Mouse (Mus musculus): Measurements from ENCODE around the gene Gale. TPM values are rescaled to one million over a fixed set of nuclear protein-coding genes. Genes with fewer than 3 reads are reported as not detected.

Gale gene
- total and polyA plus RNA-seq, 3 experiments: 23.8 to 40.5 (median 32.9) TPM

GRCm38 (mm10) chr4:135928376-135928775 is 35.2 kb upstream of the Gale start:
- no peaks in the 10 kb centered on the region for H3K9me3 ChIP-seq (replicated peaks; ENCODE audit: low read length)
- H3K79me2 ChIP-seq (replicated peaks; ENCODE audit: control insufficient read depth, extremely low read depth, insufficient read depth, poor library complexity, severe bottlenecking): no peaks in the 10 kb centered on the region
- H3K27me3 ChIP-seq (replicated peaks): no peaks in the 10 kb centered on the region
- TF ChIP-seq ZKSCAN1 (IDR thresholded peaks at IDR 0.05; ENCODE audit: borderline replicate concordance, low read depth, low read length): no peak
- no peak for TF ChIP-seq NRF1 (IDR thresholded peaks at IDR 0.05; ENCODE audit: low read depth, low read length)
- no peak for TF ChIP-seq TCF12 (IDR thresholded peaks at IDR 0.05; ENCODE audit: low read depth, low read length)
- no peak for TF ChIP-seq GABPA (IDR thresholded peaks at IDR 0.05; ENCODE audit: insufficient replicate concordance, low read depth, low read length)
- TF ChIP-seq JUND (conservative IDR thresholded peaks at IDR 0.05; ENCODE audit: low read depth, low read length): no peak
- TF ChIP-seq BHLHE40 (IDR thresholded peaks at IDR 0.05; ENCODE audit: low read depth, low read length): no peak
- no peak for TF ChIP-seq ELF1 (IDR thresholded peaks at IDR 0.05; ENCODE audit: low read depth, low read length)
- TF ChIP-seq PAX5 (IDR thresholded peaks at IDR 0.05; ENCODE audit: low read length): no peak
- TF ChIP-seq MYC (IDR thresholded peaks at IDR 0.05; ENCODE audit: low read depth, low read length): no peak
- TF ChIP-seq EP300 (IDR thresholded peaks at IDR 0.05; ENCODE audit: low read length): no peak
- no peak for TF ChIP-seq UBTF (IDR thresholded peaks at IDR 0.05; ENCODE audit: low read depth, low read length)
- TF ChIP-seq HCFC1 (IDR thresholded peaks at IDR 0.05; ENCODE audit: low read depth, low read length): no peak
- H3K36me3 ChIP-seq (replicated peaks in 1 of 2; ENCODE audit: control insufficient read depth in 1 of 2, insufficient read depth in 1 of 2, low read length in 1 of 2): peaks cover 57 to 93% of the 10 kb centered on the region in 2 experiments
- dilution Hi-C loops (cut with MboI; ENCODE audit: extremely low pct_ligation_motif_present, extremely low pct_unique_long_range_greater_than_20kb, low sequenced_read_pairs) (no loop called here), in situ Hi-C loops (cut with MboI; ENCODE audit: low pct_ligation_motif_present, low pct_unique_long_range_greater_than_20kb, low sequenced_read_pairs) (no loop called here)
- H3K4me1 ChIP-seq (ENCODE audit: control insufficient read depth in 1 of 2, insufficient read depth in 2 of 2): no peaks in the 10 kb centered on the region
- no peak overlapping the region for H3K27ac ChIP-seq (ENCODE audit: insufficient read depth, low read depth)
- H3K4me2 ChIP-seq (ENCODE audit: insufficient read depth, low read depth, poor library complexity, severe bottlenecking): no peak overlapping the region
- no peak for DNase-seq (ENCODE audit: extremely low read depth)
- no peak overlapping the region for H3K9ac ChIP-seq (ENCODE audit: insufficient read depth, low read depth)
- H3K4me3 ChIP-seq (replicated peaks in 1 of 3; ENCODE audit: low read depth in 2 of 3, low read length in 2 of 3, poor library complexity in 1 of 3): no peak overlapping the region

- no peak overlapping the region for H3K9ac ChIP-seq (ENCODE audit: insufficient read depth, low read depth)
- DNase-seq (ENCODE audit: extremely low read depth): no peak
- no peaks in the 10 kb centered on the region for H3K79me2 ChIP-seq (replicated peaks; ENCODE audit: control insufficient read depth, extremely low read depth, insufficient read depth, poor library complexity, severe bottlenecking)
- in situ Hi-C loops (cut with MboI; ENCODE audit: low pct_ligation_motif_present, low pct_unique_long_range_greater_than_20kb, low sequenced_read_pairs): no loop called here
- no peak overlapping the region for H3K27ac ChIP-seq (ENCODE audit: insufficient read depth, low read depth)
- H3K9me3 ChIP-seq (replicated peaks; ENCODE audit: low read length): no peaks in the 10 kb centered on the region
- TF ChIP-seq USF2 (conservative IDR thresholded peaks at IDR 0.05; ENCODE audit: low read depth, low read length): no peak
- peaks cover 61 to 94% of the 10 kb centered on the region in 2 experiments for H3K36me3 ChIP-seq (replicated peaks in 1 of 2; ENCODE audit: control insufficient read depth in 1 of 2, insufficient read depth in 1 of 2, low read length in 1 of 2)
- no peaks in the 10 kb centered on the region for H3K27me3 ChIP-seq (replicated peaks)
- H3K4me3 ChIP-seq (replicated peaks in 1 of 3; ENCODE audit: low read depth in 2 of 3, low read length in 2 of 3, poor library complexity in 1 of 3): no peak overlapping the region
- dilution Hi-C loops (cut with MboI; ENCODE audit: extremely low pct_ligation_motif_present, extremely low pct_unique_long_range_greater_than_20kb, low sequenced_read_pairs): no loop called here
- H3K4me2 ChIP-seq (ENCODE audit: insufficient read depth, low read depth, poor library complexity, severe bottlenecking): no peak overlapping the region
- H3K4me1 ChIP-seq (ENCODE audit: control insufficient read depth in 1 of 2, insufficient read depth in 2 of 2): no peaks in the 10 kb centered on the region
These were observed 34.1 kb upstream of the Gale start for GRCm38 (mm10) chr4:135929405-135929804.

- Histone ChIP-seq H3K4me3 (replicated peaks in 1 of 3; ENCODE audit: low read depth in 2 of 3, low read length in 2 of 3, poor library complexity in 1 of 3) (no peak overlapping the region), H3K9ac (ENCODE audit: insufficient read depth, low read depth) (no peak overlapping the region), H3K27me3 (replicated peaks) (no peaks in the 10 kb centered on the region), H3K79me2 (replicated peaks; ENCODE audit: control insufficient read depth, extremely low read depth, insufficient read depth, poor library complexity, severe bottlenecking) (no peaks in the 10 kb centered on the region), H3K4me2 (ENCODE audit: insufficient read depth, low read depth, poor library complexity, severe bottlenecking) (no peak overlapping the region), H3K27ac (ENCODE audit: insufficient read depth, low read depth) (no peak overlapping the region), H3K36me3 (replicated peaks in 1 of 2; ENCODE audit: control insufficient read depth in 1 of 2, insufficient read depth in 1 of 2, low read length in 1 of 2) (peaks cover 61 to 94% of the 10 kb centered on the region in 2 experiments), H3K4me1 (ENCODE audit: control insufficient read depth in 1 of 2, insufficient read depth in 2 of 2) (no peaks in the 10 kb centered on the region), H3K9me3 (replicated peaks; ENCODE audit: low read length) (no peaks in the 10 kb centered on the region)
- dilution Hi-C loops (cut with MboI; ENCODE audit: extremely low pct_ligation_motif_present, extremely low pct_unique_long_range_greater_than_20kb, low sequenced_read_pairs): no loop called here
- no peak for TF ChIP-seq ZC3H11A (IDR thresholded peaks at IDR 0.05; ENCODE audit: low read depth, low read length)
- TF ChIP-seq EP300 (IDR thresholded peaks at IDR 0.05; ENCODE audit: low read length): no peak
- TF ChIP-seq SIN3A (IDR thresholded peaks at IDR 0.05; ENCODE audit: low read length): no peak
- no peak for TF ChIP-seq E2F4 (IDR thresholded peaks at IDR 0.05; ENCODE audit: insufficient replicate concordance, low read depth, low read length)
- TF ChIP-seq GABPA (IDR thresholded peaks at IDR 0.05; ENCODE audit: insufficient replicate concordance, low read depth, low read length): no peak
- no peak for TF ChIP-seq MXI1 (IDR thresholded peaks at IDR 0.05; ENCODE audit: low read depth, low read length)
- no peak for TF ChIP-seq NRF1 (IDR thresholded peaks at IDR 0.05; ENCODE audit: low read depth, low read length)
- no peak for TF ChIP-seq UBTF (IDR thresholded peaks at IDR 0.05; ENCODE audit: low read depth, low read length)
- no peak for TF ChIP-seq TCF12 (IDR thresholded peaks at IDR 0.05; ENCODE audit: low read depth, low read length)
- no peak for TF ChIP-seq ZKSCAN1 (IDR thresholded peaks at IDR 0.05; ENCODE audit: borderline replicate concordance, low read depth, low read length)
- TF ChIP-seq NELFE (IDR thresholded peaks at IDR 0.05; ENCODE audit: low read depth, low read length): no peak
- no peak for TF ChIP-seq CHD1 (IDR thresholded peaks at IDR 0.05; ENCODE audit: low read depth, low read length)
- no peak for TF ChIP-seq MAX (IDR thresholded peaks at IDR 0.05; ENCODE audit: low read length)
- no peak for TF ChIP-seq IRF4 (IDR thresholded peaks at IDR 0.05; ENCODE audit: low read depth, low read length)
- no peak for TF ChIP-seq JUND (conservative IDR thresholded peaks at IDR 0.05; ENCODE audit: low read depth, low read length)
- no peak for TF ChIP-seq MAFK (IDR thresholded peaks at IDR 0.05; ENCODE audit: insufficient replicate concordance, low read length)
- no peak for TF ChIP-seq USF2 (conservative IDR thresholded peaks at IDR 0.05; ENCODE audit: low read depth, low read length)
- TF ChIP-seq HCFC1 (IDR thresholded peaks at IDR 0.05; ENCODE audit: low read depth, low read length): no peak
- in situ Hi-C loops (cut with MboI; ENCODE audit: low pct_ligation_motif_present, low pct_unique_long_range_greater_than_20kb, low sequenced_read_pairs): no loop called here
- no peak for DNase-seq (ENCODE audit: extremely low read depth)
These were observed 33.7 kb upstream of the Gale start for GRCm38 (mm10) chr4:135929828-135930227.

Measured in CH12.LX (cell line).